Mouse (Mus musculus) gastrocnemius, adult 2 months (tissue): Measurements from ENCODE around the gene Hydin. TPM values are rescaled to one million over a fixed set of nuclear protein-coding genes. Genes with fewer than 3 reads are reported as not detected.
"Not testable (repeated sequence)": the region's sequence is repeated elsewhere in the genome, so short reads cannot be mapped to it uniquely, and the experiment has no call there.

Experiments
- DNase-seq: peaks from one replicate; pipeline ENCODE4 v3.0.0; 2022
- H3K27ac ChIP-seq: fragments of 200-600 bp; 2 replicates; pipeline ENCODE4 v1.8.1; 2022; ENCODE audit warnings: mild to moderate bottlenecking
- H3K4me3 ChIP-seq: fragments of 200-600 bp; 2 replicates; pipeline ENCODE4 v1.8.1; 2022; ENCODE audit warnings: mild to moderate bottlenecking, moderate library complexity
- CTCF ChIP-seq: fragments of 200-600 bp; IDR thresholded peaks from 2 replicates; pipeline ENCODE4 v1.8.1; 2022; ENCODE audit warnings: antibody characterized with exemption, mild to moderate bottlenecking, moderate library complexity
- intact Hi-C: fragments of 180-260 bp; cut with DNase I; formaldehyde crosslinking; loops from one replicate; pipeline ENCODE4 v1.15.1; 2025
- total RNA-seq, 2 experiments: library from RNA; stranded (reverse); gene quantifications; 2 replicates each; pipeline ENCODE4 v1.2.3; 2021

The Hydin gene
- total RNA-seq, 2 experiments from 2014 or later = 0.03 to 0.06 TPM

- intact Hi-C loops = no loop called here
- no peak for DNase-seq
- H3K4me3 ChIP-seq = no peak overlapping the region
- no peak for TF ChIP-seq CTCF
- no peak overlapping the region for H3K27ac ChIP-seq
These were observed 256.2 kb downstream of the Hydin start for GRCm38 (mm10) chr8:110522985-110523384.

GRCm38 (mm10) chr8:110525229-110525628, 258.5 kb downstream of the Hydin start:
- no peak for TF ChIP-seq CTCF
- Histone ChIP-seq H3K4me3 (no peak overlapping the region), H3K27ac (no peak overlapping the region)
- DNase-seq = no peak
- intact Hi-C loops = no loop called here

GRCm38 (mm10) chr8:110530008-110530762, 263.4 kb downstream of the Hydin start:
- intact Hi-C loops = no loop called here
- no peak for TF ChIP-seq CTCF
- no peak for DNase-seq
- Histone ChIP-seq H3K4me3 (no peak overlapping the region), H3K27ac (no peak overlapping the region)

- DNase-seq = no peak
- Histone ChIP-seq H3K27ac (no peak overlapping the region), H3K4me3 (no peak overlapping the region)
- no peak for TF ChIP-seq CTCF
- intact Hi-C loops = no loop called here
These were observed 267.0 kb downstream of the Hydin start for GRCm38 (mm10) chr8:110533781-110534180.

GRCm38 (mm10) chr8:110537849-110538248, 271.1 kb downstream of the Hydin start:
- no peak overlapping the region for H3K4me3 ChIP-seq
- no peak overlapping the region for H3K27ac ChIP-seq
- TF ChIP-seq CTCF = no peak
- DNase-seq = no peak
- intact Hi-C loops = no loop called here

- Histone ChIP-seq H3K4me3 (no peak overlapping the region), H3K27ac (no peak overlapping the region)
- no peak for DNase-seq
- peak; percentile 2; the same call in 1 of the 2 replicates for TF ChIP-seq CTCF
- intact Hi-C loops = no loop called here
These were observed 283.6 kb downstream of the Hydin start for GRCm38 (mm10) chr8:110550343-110550742.

GRCm38 (mm10) chr8:110552111-110552510, 285.3 kb downstream of the Hydin start:
- H3K27ac ChIP-seq, H3K4me3 ChIP-seq, DNase-seq, intact Hi-C loops: not testable (repeated sequence)

- no peak for TF ChIP-seq CTCF
- H3K4me3 ChIP-seq = no peak overlapping the region
- no peak for DNase-seq
- no peak overlapping the region for H3K27ac ChIP-seq
- intact Hi-C loops = no loop called here
These were observed 325.9 kb downstream of the Hydin start for GRCm38 (mm10) chr8:110592641-110593040.

GRCm38 (mm10) chr8:110594164-110594563, 327.4 kb downstream of the Hydin start:
- intact Hi-C loops = no loop called here
- DNase-seq = no peak
- Histone ChIP-seq H3K4me3 (no peak overlapping the region), H3K27ac (no peak overlapping the region)
- TF ChIP-seq CTCF = no peak

GRCm38 (mm10) chr8:110604556-110604955, 337.8 kb downstream of the Hydin start:
- Histone ChIP-seq H3K4me3 (no peak overlapping the region), H3K27ac (no peak overlapping the region)
- intact Hi-C loops = no loop called here
- no peak for DNase-seq
- TF ChIP-seq CTCF = peak; percentile 68

GRCm38 (mm10) chr8:110605401-110606015, 338.7 kb downstream of the Hydin start:
- intact Hi-C loops = no loop called here
- no peak for TF ChIP-seq CTCF
- no peak overlapping the region for H3K27ac ChIP-seq
- DNase-seq = no peak
- no peak overlapping the region for H3K4me3 ChIP-seq

- Histone ChIP-seq H3K27ac (no peak overlapping the region), H3K4me3 (no peak overlapping the region)
- intact Hi-C loops = loop anchor here (10.0 kb wide), 1 partner anchor 401 kb away; the partner anchor contains the start of gene Cmtr2
- TF ChIP-seq CTCF = no peak
- no peak for DNase-seq
These were observed 349.0 kb downstream of the Hydin start for GRCm38 (mm10) chr8:110615730-110616129.

GRCm38 (mm10) chr8:110617801-110618358, 351.1 kb downstream of the Hydin start:
- H3K27ac ChIP-seq = peak overlapping the region; percentile 88

More at GRCm38 (mm10) chr8:110617801-110618358, 351.1 kb downstream of the Hydin start:
- intact Hi-C loops = loop anchor here (10.0 kb wide), 1 partner anchor 403 kb away; the partner anchor contains the start of gene Cmtr2
- peak overlapping the region; percentile 77 for H3K4me3 ChIP-seq
- no peak for TF ChIP-seq CTCF
- DNase-seq = no peak
